Mouse (Mus musculus): ENCODE data around the gene Slc25a44. TPM values are rescaled to one million over a fixed set of nuclear protein-coding genes. Genes with fewer than 3 reads are reported as not detected.
A peak's percentile ranks its signal among the peaks of the same experiment; 100 is the strongest.

Gene Slc25a44
- polyA plus RNA-seq, 1 experiment, result 57.6 TPM

DNA sequence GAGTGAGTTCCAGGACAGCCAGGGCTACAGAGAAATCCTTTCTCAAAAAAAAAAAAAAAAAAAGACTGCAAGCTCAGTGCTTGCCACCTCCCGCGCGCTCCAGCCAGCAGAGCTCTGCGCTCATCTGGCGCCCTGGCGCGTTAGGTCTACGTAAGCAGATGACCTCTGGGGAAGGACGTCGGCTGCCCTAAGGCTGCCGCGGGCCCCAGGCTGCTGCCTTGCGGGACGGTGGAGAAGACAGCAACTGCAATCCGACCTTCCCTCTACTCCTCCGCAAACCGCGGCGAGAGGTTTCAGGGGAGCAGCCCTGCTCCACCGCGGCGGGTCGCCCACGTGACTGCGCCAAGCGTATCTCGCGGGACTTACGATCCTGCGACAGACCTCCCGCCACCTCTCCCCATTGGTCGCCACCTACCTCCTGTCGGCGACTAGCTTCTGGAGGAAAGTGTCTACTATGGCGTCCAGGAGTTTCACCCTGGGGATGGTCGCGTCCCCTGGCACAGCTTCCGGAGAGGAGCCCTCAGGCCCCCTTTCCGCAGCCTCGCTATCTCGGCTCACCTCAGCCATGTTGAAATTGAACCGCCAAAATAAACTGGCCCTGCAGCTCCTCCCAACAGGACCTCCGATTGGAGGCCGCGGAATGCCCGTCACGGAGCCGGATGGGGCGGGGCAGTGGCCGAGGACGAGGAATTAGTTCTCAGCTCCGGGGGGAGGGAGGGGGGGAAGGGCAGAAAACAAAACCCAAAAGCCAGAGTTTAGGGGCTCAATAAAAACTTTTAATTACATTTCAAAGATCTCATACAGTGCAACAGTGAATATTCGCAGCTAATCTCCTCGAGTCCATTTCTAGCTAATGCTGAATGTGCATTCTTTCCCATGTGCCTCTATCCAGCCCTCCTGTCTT is 14.9 kb downstream of the Slc25a44 start, which contains the start of gene Pmf1:
Pmf1 (minus strand) TSS at position 591 of the 904 bp plus-strand sequence.
- peak; percentile 87 to 89 for DNase-seq
- peak within 1 kb of the TSS; percentile 77 for H3K27ac ChIP-seq (ENCODE audit: insufficient read depth, low read length)
- TF ChIP-seq CTCF (IDR thresholded peaks at IDR 0.05; ENCODE audit: borderline replicate concordance, insufficient read depth, low read depth, low read length), result no peak
- TF ChIP-seq POLR2A (IDR thresholded peaks at IDR 0.05; ENCODE audit: borderline replicate concordance, insufficient read depth, low read length), result peak; percentile 85
- WGBS, result under 1% methylated on average over 54 of the region's 54 CpGs
- no peaks in the 10 kb centered on the region for H3K27me3 ChIP-seq (ENCODE audit: control insufficient read depth, insufficient read depth, low read length)
- H3K4me1 ChIP-seq (ENCODE audit: control insufficient read depth, insufficient read depth, low read length), result peaks cover 17% of the 10 kb centered on the region
- peak within 1 kb of the TSS; percentile 72 for H3K4me3 ChIP-seq (replicated peaks; ENCODE audit: insufficient read depth, low read depth, low read length)

DNA sequence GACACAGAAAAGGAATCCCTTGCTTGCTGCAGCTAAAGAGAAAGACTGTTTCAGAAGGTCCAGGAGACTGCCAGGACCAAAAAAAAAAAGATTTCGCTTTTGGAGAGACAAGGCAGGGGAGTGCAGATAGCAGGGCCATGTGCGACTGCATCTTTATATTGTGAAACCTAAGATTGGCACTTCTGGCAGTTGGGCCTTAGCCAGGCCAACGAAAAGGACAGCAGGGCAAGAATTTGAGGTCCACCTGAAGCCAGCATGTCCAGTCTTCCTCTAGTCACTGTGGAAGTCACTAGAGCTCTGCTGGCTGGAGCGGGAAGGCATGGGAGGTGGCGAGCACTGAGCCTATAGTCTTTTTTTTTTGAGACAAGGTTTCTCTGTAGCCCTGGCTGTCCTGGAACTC is 16.0 kb downstream of the Slc25a44 start:
- DNase-seq, result no peak
- TF ChIP-seq CTCF (IDR thresholded peaks at IDR 0.05; ENCODE audit: borderline replicate concordance, insufficient read depth, low read depth, low read length) (no peak), POLR2A (IDR thresholded peaks at IDR 0.05; ENCODE audit: borderline replicate concordance, insufficient read depth, low read length) (no peak)
- Histone ChIP-seq H3K4me1 (ENCODE audit: control insufficient read depth, insufficient read depth, low read length) (peaks cover 17% of the 10 kb centered on the region), H3K4me3 (replicated peaks; ENCODE audit: insufficient read depth, low read depth, low read length) (no peak overlapping the region), H3K27ac (ENCODE audit: insufficient read depth, low read length) (no peak overlapping the region), H3K27me3 (ENCODE audit: control insufficient read depth, insufficient read depth, low read length) (no peaks in the 10 kb centered on the region)
- 53% methylated on average over 5 of the region's 5 CpGs for WGBS

DNA sequence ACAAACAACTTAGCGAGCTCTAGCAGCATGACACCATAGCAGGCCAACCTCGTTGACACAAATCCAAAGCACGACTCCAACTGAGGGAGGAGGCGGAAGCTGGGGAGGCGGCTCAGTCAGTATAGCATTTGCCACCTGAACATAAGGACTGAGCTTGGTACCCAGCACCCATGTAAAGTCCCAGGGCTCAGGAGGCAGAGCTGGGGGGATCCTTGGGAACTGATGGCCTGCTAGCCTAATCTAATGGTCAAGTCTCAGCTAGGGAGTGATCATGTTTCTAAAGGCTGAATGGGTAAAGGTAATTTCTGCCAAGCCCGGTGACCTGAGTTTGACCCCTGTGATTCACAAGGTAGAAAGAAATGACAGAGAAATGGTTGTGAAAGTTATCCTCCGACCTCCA is 17.4 kb downstream of the Slc25a44 start:
- Histone ChIP-seq H3K27me3 (ENCODE audit: control insufficient read depth, insufficient read depth, low read length) (no peaks in the 10 kb centered on the region), H3K4me3 (replicated peaks; ENCODE audit: insufficient read depth, low read depth, low read length) (no peak overlapping the region), H3K4me1 (ENCODE audit: control insufficient read depth, insufficient read depth, low read length) (peaks cover 9% of the 10 kb centered on the region), H3K27ac (ENCODE audit: insufficient read depth, low read length) (no peak overlapping the region)
- DNase-seq, result no peak
- TF ChIP-seq POLR2A (IDR thresholded peaks at IDR 0.05; ENCODE audit: borderline replicate concordance, insufficient read depth, low read length) (no peak), CTCF (IDR thresholded peaks at IDR 0.05; ENCODE audit: borderline replicate concordance, insufficient read depth, low read depth, low read length) (no peak)
- WGBS, result 47% methylated on average over 7 of the region's 7 CpGs

DNA sequence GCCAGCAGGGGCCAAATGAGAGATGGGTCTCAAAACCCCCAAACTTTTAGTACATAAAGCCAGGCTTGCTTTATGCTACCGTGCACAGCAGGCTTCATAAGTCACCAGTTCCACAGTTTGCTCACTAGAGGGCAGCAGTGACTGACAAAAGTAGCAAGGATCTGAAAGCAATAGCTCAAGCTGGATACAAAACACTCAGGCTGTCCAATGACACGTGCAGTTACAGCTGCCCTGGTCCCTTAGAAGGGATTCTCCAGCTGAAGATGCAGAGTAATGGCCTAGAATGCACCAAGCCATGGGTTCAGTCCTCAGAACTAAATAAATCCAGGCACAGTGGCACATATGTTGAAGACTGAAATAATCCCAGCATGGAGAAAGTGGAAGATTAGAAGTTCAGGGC is 17.8 kb downstream of the Slc25a44 start:
- DNase-seq, result peak; percentile 68 to 70
- 0% methylated on average over 2 of the region's 2 CpGs for WGBS
- Histone ChIP-seq H3K4me3 (replicated peaks; ENCODE audit: insufficient read depth, low read depth, low read length) (no peak overlapping the region), H3K27me3 (ENCODE audit: control insufficient read depth, insufficient read depth, low read length) (no peaks in the 10 kb centered on the region), H3K27ac (ENCODE audit: insufficient read depth, low read length) (no peak overlapping the region), H3K4me1 (ENCODE audit: control insufficient read depth, insufficient read depth, low read length) (peaks cover 9% of the 10 kb centered on the region)
- TF ChIP-seq POLR2A (IDR thresholded peaks at IDR 0.05; ENCODE audit: borderline replicate concordance, insufficient read depth, low read length) (no peak), CTCF (IDR thresholded peaks at IDR 0.05; ENCODE audit: borderline replicate concordance, insufficient read depth, low read depth, low read length) (peak; percentile 95)

DNA sequence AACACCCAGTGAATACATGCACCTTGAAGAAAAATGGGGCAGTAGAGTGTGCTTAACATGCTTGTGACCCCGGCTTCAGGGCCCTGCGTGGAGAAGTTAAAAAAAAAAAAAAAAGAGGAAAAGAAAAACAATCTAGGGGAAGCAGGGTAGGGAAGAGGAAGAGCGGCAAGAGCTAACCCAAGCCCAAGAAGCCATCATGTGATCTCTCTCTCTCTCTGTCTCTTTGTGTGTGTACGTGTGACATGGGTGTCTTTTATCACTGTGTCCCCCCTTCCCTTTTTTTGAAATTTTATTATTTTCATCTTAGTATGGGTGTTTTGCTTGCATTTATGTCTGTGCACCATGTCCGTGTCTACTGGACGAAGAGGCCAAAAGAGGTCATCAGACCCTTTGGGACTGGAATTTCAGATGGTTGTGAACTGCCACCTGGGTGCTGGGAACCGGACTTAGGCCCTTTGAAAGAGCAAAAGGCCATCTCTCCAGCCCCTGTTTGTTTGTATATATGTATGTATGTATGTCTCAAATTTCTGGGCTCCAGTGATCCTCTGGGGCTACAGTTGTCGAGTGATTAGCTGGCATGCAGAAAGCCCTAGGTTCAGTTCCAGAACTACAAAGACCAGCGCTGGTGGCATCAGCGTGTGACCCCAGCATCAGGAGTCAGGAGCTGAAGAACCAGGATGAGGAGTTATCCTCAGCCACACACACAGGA is 21.3 kb downstream of the Slc25a44 start:
- no peak overlapping the region for H3K27ac ChIP-seq (ENCODE audit: insufficient read depth, low read length)
- H3K4me3 ChIP-seq (replicated peaks; ENCODE audit: insufficient read depth, low read depth, low read length), result no peak overlapping the region
- no peak for DNase-seq
- peaks cover 4% of the 10 kb centered on the region; the same call in 1 of the 2 replicates for H3K4me1 ChIP-seq (ENCODE audit: control insufficient read depth, insufficient read depth, low read length)
- TF ChIP-seq POLR2A (IDR thresholded peaks at IDR 0.05; ENCODE audit: borderline replicate concordance, insufficient read depth, low read length) (no peak), CTCF (IDR thresholded peaks at IDR 0.05; ENCODE audit: borderline replicate concordance, insufficient read depth, low read depth, low read length) (no peak)
- no peaks in the 10 kb centered on the region for H3K27me3 ChIP-seq (ENCODE audit: control insufficient read depth, insufficient read depth, low read length)
- 93% methylated on average over 10 of the region's 10 CpGs for WGBS

DNA sequence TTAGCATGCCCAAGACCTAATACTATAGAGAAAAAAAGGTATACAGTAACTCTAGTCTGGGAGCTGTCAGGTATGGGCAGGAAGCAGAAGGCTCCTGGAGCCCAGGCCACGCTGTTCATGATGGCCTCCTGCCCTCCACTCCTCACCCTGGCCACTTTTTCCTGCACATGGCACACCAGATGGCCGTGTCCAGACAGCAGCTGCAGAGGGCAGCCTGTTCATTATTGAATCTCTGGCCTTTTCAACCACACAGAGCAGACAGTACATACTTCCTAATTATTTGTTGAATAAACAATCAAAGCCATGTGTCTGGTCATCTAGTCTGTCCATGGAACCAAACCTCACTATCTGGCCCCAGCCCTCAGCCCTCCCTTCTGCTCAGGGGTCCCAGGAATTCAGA is 26.3 kb downstream of the Slc25a44 start:
- no peaks in the 10 kb centered on the region for H3K27me3 ChIP-seq (ENCODE audit: control insufficient read depth, insufficient read depth, low read length)
- TF ChIP-seq POLR2A (IDR thresholded peaks at IDR 0.05; ENCODE audit: borderline replicate concordance, insufficient read depth, low read length), result no peak
- TF ChIP-seq CTCF (IDR thresholded peaks at IDR 0.05; ENCODE audit: borderline replicate concordance, insufficient read depth, low read depth, low read length), result no peak
- 19% methylated on average over 2 of the region's 2 CpGs for WGBS
- H3K4me1 ChIP-seq (ENCODE audit: control insufficient read depth, insufficient read depth, low read length), result peaks cover 21% of the 10 kb centered on the region
- peak; percentile 82 to 89 for DNase-seq
- H3K27ac ChIP-seq (ENCODE audit: insufficient read depth, low read length), result no peak overlapping the region
- no peak overlapping the region for H3K4me3 ChIP-seq (replicated peaks; ENCODE audit: insufficient read depth, low read depth, low read length)

DNA sequence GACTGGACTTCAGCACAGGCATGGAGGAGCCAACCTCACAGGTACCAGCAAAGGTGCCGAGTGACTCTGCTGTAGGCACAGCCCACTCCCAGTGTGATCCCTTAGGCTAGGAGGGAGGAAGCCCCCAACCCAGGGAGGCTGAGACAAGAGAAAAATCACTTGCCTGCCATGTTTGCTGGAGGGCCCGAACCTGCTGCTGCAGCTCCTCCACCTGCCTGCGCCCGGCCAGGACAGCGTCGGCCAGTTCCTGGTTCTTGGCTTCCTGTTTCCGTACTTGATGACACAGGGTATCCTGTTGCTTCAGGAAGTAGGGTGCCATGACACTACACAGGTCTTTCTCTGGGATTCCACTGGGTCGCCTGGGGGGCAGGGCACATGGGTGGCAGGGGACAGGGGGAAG is 29.2 kb downstream of the Slc25a44 start:
- DNase-seq, result no peak
- Histone ChIP-seq H3K27ac (ENCODE audit: insufficient read depth, low read length) (no peak overlapping the region), H3K27me3 (ENCODE audit: control insufficient read depth, insufficient read depth, low read length) (no peaks in the 10 kb centered on the region), H3K4me1 (ENCODE audit: control insufficient read depth, insufficient read depth, low read length) (peaks cover 22% of the 10 kb centered on the region), H3K4me3 (replicated peaks; ENCODE audit: insufficient read depth, low read depth, low read length) (no peak overlapping the region)
- TF ChIP-seq CTCF (IDR thresholded peaks at IDR 0.05; ENCODE audit: borderline replicate concordance, insufficient read depth, low read depth, low read length), result no peak
- TF ChIP-seq POLR2A (IDR thresholded peaks at IDR 0.05; ENCODE audit: borderline replicate concordance, insufficient read depth, low read length), result no peak
- WGBS, result 90% methylated on average over 8 of the region's 8 CpGs

Measured in cerebellum, adult 2 months (tissue).